Mouse (Mus musculus) T-helper 17 cell (primary cell): ENCODE results near the gene Frmd4a.

Experiments used
- in situ Hi-C, 2 experiments: fragments of 300-600 bp; cut with MboI, MseI; formaldehyde crosslinking; loops; 1 replicate in 1 of 2; 2 replicates in 1 of 2; pipeline ENCODE4 v1.15.1; 2025; ENCODE audit warnings: high pct_unique_total_duplicates in 2 of 2

The Frmd4a gene

DNA sequence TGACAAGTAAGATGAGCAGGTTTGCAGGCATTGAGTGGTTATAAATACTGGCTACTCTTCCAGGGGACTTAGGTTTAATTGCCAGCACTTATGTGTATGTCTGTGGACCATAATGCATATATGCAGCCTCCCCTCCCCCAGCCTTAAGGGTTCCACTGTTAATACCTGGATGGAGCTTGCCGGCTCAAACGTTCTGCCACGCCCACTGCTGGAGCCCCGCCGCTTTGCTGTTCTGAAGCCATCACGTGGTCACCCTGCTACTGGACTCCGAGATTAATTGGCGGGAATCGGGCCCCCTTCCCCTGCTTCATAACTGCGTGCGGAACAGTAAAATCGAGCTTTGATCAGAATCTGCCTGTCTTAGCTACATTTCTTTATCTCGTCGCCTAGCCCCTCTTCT lies 495.1 kb downstream of the Frmd4a start:
- in situ Hi-C loops, result no loop called here

DNA sequence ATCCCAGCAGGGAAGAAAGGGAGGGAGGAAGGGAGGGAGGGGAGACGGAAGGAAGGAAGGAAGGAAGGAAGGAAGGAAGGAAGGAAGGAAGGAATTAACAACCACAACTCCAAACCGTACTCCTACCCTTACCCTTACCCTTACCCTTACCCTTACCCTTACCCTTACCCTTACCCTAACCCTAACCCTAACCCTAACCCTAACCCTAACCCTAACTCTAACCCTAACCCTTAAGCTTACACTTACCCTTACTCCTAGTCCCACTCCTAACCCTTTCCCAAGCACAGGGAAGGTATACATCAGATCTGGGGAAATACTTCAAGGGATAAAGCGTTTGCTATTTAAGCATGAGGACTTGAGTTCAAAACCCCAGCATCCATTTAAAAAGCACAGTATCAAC lies 498.4 kb downstream of the Frmd4a start:
- in situ Hi-C loops, result no loop called here

DNA sequence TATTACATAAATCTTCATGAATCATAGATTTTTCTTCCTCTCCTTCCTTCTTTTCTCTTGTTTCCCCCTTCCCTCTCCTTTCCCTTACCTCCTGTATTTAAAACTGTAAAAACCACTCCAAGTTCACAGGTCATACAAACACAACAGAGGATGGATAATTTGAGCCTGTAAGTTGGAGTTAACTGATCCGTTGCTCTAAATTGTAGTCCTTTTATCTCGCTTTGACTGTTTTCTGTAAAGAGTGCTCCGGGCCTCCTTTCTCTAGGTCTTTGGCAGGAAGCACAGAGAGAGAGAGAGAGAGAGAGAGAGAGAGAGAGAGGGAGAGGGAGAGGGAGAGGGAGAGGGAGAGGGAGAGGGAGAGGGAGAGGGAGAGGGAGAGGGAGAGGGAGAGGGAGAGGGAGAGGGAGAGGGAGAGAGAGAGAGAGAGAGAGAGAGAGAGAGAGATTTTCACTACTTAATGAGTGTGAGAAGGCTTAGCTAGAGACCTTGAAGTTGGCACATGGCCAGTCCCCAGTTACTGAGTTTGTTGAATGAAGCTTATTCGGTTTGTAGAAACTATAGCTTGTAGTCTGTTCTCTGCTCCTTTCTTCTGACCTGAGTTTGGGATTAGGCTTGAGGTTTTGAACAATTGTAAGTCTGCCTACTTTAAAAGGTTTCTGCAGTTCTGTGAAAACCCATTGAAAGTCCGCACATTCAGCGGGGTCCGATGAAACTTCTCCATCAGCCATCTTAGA lies 499.5 kb downstream of the Frmd4a start:
- in situ Hi-C loops, result no loop called here

DNA sequence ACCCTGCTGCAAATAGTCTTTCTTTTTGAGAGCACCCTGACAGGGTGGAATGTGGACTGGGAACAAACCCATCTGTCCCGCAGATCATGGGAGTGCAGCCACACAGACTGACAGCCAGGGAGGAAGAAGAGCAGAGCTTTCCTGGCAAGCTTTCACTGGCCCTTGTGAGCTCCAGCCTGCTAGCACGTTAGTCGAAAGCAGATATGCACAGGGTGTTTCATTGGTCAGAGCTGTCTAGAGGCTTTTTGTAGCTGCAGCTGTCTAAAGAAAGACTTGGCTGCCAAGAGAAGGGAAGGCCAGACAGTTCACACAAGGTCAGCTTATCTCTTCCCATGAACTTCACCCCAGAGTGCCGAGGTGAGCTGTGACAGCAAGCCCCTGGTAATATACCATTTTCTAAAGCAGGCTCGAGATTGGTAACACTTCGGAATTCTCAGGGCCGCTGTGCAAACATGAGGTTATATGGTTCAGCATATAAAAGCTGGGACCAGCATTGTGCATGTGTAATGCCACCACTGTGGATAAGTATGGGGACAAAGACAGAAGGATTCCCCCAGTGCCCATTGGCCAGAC lies 500.1 kb downstream of the Frmd4a start:
- in situ Hi-C loops, result no loop called here

DNA sequence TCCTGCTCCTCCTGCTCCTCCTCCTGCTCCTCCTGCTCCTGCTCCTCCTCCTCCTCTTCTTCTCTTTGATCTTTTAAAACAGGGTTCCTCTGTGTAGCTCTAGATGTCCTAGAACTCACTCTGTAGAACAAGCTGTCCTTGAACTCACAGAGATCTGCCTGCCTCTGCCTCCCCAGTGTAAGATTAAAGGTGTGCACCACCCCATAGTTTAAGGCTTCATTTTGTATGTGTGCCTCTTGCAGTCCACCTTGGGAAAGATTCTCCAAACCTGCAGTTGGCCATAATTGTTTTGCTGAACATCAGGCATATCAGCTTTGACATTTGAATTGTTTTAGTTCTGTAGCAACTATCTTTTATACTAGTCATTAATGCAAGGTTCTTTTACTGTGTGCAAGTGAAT lies 501.0 kb downstream of the Frmd4a start:
- in situ Hi-C loops, result no loop called here

DNA sequence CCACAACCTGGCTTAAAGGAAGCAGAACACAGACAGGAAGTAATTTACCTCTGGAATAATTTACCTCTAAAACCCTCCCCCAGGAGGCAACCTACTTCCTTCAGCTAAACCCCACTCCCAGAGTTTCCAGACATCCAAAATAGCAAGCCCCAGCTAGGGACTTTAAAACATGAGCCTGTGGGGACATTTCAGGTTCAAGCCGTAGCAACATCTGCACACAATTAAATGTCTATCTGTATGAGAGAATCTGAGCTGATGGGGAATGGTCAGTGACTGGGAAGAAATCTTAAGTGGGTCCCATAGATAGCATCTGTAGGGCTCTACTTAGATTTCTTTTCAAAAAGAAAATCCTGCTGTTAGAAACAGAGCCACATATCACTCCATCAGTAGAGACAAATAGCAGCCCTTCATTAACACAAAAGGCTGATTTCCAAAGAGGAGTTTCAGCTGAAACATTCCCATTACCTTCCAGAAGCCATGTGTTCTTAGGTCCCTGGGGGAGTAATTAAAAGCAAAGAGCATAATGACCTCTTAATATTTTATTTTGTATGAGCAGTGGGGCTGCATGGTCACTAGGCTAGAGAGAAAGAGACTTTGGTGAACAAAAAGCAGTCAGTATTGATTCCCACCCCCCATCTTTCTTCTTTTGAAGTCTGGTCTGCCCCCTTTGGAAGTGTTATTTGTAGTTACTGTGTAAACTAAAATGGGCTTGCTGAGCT lies 505.4 kb downstream of the Frmd4a start:
- in situ Hi-C loops, result no loop called here

DNA sequence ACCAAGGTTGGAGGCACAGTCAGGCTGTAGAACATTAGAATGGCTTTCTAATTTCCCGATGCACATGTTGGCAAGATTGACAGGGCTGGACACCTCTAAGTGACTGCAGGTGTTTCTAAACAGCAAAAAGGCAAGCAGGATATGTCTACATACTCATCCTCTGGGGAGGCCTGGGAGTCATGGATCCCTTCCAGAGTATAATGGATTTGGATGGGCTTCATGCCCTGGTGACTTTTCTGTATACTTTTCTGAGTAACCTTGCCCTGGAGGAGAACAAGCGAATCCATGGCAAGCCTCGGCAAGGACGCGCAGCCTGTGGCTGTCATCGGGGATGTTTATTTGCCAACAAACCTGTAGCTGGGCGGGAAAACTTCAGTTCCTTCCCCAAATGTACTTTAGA lies 509.6 kb downstream of the Frmd4a start:
- in situ Hi-C loops, result no loop called here

DNA sequence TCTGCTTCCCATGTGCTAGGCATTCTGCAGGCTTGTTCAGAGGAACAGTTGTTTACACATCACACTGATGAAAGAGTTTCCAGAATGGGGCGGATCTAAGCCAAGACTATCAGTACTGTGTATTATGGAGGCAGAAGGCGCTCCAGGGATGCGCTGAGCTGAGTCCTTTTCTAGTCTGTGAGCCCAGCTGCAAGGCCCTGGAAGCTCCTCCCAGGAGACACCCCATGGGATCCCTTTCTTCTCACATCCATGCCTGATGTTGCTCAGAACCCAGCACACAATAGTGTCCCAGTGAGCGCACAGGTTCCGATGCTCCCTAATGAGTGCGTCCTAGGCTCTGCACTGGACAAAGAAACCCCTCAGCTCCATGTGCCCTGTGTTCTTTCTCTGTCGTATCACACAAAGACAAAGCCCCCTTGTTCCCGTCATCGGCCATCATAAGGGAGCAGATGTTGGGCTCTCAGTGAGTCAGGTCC lies 511.8 kb downstream of the Frmd4a start:
- in situ Hi-C loops, result no loop called here

DNA sequence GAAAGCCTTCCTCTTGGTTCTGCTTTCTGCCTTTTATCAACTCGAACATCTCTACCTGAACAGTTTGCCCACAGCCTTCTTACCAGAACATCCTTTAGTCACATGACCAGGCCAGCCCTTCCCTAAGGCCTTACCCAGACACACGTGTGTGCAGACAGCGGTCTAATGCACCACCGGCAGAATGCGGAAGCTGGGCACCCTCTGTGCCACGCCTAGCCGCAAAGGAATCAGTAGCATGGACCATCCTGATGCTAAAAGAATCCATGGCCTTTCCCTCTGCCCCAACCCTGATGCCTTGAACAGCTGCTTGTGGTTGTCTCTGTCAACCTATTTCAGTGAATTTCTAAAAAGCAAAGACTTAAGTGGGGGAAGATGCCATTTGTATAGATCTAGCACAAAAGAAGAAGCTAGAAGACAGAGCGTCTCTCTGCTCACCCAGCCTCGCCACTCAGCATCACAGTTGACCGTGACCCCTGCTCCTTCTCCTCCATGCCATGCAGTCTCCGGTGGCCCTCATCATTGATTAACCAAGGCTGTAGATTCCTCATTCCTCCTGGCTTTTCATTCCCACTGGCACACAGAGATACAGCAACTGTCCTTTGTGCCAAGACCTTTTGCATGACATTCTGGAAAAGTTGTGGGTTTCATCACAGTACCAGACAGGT lies 514.1 kb downstream of the Frmd4a start:
- in situ Hi-C loops, result no loop called here

DNA sequence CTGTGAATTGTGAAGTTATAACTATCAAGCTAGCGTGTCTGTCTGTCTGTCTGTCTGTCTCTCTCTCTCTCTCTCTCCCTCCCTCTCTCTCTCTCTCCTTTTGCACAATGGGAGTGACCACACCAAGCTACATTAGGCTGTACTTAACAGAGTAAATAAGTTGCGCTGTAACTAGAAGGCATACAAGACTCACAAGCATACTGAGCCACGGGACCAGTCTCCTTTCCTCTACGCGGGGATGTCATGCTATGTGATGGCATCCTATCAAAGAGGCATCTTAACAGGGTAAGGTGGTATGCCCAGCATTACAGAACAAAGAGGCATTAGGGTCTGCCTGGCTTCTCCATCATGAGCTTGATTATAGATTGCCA lies 514.7 kb downstream of the Frmd4a start:
- in situ Hi-C loops, result no loop called here

DNA sequence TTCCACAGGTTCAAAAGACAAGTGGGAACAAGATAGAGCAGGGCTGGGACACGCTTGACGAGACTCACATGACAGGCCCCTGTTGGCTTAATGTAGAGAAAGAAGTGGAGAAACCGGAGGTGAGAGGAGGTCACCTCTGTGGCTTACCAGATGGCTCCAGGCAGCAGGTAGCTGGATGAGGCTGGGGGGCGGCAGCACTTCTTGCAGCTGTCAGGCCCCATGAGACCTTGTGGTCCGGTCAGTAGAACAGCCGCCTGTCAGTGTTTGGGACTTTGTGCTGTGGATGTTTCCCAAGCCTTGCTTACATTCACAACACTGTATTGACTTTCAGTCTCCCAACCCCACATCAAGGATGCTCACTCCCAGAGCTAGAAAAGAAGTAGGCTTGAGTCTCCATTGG lies 515.4 kb downstream of the Frmd4a start:
- in situ Hi-C loops, result no loop called here

DNA sequence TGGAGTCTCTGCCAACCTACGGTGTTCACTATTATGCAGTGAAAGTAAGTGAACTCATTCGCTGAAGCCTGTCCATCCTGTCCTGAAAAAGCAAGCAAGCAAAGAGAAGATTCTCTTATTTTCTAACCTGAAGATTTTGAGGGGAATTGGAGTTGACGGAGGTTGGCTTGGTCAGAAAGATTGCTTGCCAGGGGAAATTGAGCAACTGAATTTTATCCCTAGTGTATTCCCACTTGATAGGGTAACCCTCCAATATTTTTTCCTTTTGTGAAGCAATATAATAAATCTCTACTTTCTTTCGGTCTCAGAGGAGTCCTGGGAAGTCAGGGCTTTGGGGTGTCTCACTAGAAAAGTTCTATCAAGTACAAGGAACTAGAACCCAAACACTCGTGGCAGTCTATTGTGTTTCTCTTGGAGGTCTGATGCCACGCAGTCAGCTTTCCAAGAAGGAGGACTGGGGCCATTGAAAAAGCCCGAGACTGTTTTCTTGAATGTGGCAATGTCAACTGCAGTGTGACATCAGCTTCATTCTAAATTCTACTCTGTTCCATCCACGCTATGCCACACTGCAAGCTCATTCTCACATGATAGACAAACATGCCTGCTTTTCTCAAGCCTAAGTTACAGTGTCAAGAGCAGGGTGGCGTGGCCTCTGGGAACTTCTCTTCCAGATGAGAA lies 517.8 kb downstream of the Frmd4a start:
- in situ Hi-C loops, result no loop called here

DNA sequence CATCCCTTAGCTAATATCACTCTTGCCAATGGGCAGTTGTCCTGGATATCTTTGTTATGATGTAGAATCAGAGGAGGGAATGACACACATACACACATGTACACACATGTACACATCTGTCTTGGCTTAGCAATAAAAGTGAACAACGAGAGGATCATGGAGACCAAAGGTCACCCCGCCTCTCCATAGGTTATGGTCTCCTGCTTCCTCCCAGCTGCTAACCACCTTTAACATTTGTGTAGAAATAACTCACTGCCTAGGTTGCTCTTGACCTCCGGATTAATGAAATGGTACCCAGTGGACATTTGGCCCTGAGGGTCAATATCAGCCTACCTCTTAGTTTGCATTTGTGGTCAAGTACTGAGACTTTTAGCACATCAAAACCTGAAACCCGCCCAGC lies 523.8 kb downstream of the Frmd4a start:
- in situ Hi-C loops, result no loop called here

DNA sequence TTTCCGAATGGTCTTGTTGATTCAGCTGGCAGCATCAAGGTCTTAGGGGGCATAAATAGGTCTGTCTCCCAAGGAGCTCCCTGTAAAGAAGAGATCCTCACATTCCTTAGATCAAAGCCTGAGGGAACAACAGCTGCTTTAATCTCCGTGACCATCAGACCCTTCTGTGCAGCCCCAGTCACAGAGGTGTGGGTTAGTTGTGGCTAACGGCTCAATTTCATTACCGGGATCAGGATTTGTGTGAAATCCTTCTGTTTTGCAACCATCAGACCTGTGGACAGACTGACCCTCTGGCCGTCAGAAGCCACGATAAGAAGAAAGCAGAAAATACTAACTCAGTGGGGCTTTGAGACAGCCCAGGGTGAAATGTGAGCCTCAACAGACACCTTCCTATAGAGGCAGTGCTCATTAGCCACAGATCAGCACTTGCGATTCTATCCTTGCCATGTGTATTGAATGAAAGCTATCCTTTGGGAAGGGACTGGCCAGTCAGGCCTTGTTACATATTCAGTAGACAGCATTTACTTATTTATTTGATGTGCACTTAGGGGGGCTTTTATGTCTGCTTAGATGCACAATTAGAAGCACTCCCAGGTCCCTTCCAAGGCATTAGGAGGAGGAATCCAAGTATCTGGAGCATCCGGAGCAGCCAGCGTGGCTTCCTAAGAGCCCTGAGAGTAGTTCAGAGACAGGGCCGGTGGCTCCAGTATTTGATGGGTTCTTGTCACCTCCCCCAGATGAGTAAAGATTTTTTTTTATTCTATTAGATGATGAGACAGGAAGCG lies 524.5 kb downstream of the Frmd4a start:
- in situ Hi-C loops, result no loop called here

DNA sequence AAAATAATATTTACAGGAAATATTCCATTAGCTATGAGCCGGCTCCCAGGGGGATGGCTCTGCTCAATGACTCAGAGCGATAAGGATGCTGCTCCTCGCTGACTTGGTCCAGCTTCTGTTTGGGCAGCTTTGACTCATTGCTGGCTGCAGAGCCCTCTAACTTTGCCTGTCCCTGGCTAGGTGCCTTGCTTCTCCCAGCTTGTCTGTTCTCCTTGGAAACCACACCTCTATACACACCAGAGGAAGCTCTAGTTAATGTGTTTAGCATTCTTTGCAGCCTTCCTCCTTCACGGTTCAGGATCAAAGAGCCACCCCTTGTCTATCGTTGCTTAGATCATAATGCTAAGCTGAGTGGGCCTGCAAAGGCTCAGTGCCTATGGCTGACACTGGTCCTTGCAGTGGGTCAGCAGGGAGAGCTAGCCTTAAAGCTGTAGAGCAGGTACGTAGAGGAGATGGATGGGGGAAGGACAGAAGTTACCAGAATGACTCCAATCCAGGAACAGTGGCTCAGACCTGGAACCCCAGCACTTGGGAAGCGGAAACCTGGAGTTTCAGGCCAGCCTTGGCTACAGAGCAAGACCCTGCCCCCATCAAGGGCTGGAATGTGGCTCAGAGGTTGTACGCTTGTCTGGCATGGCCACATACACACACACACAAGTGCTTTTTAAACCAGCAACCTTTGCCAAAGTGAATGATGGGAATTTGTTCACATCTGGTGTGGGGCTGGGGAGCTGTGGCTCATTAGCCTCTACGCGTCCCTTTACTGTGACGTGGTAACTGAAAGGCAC lies 525.3 kb downstream of the Frmd4a start:
- in situ Hi-C loops, result no loop called here

DNA sequence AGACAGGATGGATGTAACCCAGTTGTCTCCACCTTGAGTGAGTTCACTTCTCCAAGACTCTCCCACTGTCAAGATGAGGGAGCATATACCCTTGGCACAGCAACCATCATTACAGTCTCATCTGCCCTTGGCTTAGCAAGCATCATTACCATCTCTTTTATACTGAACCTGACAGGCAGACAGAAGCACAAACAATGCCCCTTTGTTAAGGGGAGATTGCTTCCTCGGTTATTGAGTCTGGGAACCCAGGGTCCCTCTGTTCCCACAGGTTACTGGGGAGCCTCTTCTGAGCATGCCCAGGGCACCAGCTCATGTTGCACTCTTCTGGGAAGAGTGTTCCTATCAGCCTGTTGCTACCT lies 525.9 kb downstream of the Frmd4a start:
- in situ Hi-C loops, result no loop called here

DNA sequence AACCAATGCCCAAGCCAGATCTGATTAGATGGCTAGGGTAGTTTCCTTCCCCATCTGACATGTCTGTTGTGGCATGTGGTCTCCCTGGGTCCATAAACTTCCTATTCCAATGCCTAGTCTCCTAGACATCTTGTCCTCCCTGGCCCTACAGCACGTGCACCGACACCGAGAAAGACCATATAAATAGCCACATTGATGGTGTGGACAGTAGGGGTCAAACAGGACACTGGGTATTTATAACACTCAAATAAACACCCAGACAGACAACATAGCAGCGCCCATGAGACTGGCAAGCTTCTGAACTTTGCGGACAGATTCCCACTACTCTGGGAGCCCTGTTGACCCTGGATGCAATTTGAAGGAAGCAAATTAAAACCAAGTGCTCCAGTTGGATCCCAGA lies 526.8 kb downstream of the Frmd4a start:
- in situ Hi-C loops, result no loop called here

DNA sequence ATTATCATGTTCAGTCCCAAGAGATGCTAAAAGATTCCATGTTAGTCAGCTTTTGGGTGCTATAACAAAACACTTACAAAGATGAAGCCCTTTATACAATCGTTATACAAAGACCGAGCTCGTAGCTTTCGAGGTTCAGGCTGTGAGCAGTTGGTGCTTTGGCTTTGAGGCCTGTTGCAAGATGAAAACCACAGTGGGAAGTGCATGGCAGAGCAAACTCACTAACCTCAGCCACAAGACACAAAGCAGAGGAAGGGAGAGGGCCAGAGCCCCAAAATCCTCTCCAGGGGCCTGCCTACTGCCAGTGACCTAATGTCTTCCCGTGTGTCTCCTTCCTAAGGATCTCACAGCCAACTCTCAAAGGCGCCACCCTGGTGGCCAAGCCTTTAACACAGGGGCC lies 527.7 kb downstream of the Frmd4a start:
- in situ Hi-C loops, result no loop called here

DNA sequence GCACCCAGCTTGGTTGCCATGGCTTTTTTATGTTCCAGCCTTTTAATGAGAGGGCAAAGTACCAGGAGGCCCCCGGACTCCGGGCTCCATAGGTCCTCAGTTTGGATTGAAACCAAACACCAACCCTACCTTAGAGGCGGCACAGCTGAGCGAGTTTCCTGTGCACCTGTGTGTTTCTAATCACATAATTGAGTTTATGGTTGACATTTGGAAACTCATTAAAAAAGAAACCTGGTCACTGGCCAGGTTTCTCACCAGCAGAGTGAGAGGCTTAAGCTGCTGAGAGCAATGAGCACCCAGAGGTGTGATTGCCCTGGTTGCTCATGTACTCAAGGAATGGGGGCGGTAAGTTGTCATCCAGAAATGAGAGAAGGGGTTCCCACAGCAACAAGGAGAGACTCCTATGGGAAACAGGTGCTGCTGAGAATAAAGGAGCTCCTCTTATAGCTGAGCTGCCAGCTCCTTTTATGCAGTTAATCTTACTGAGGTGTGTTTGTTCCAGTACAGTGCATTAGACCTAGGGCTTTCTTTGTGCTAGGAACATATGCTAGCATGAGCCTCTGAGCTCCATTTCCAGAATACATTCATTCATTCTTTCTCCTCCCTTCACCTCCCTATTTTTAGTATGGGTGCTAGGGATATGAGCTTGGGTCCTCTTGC lies 529.6 kb downstream of the Frmd4a start:
- in situ Hi-C loops, result no loop called here

DNA sequence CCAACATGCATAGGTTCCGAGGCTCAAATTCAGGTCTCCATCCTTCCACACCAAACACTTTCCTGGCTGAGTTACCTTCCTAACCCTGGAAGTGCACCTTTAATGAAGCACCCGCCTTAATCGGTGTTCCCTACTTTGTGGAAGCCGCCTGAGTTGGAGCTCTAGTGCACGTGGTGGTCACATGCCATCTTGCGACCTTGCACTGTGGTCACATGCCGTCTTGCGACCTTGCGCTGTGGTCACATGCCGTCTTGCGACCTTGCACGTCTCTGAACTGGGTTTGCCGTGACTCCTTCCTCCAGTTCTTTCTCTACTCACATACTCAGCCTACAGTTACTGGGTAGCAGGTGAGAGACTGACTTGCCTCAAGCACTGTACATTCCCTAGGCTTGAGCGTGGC lies 531.8 kb downstream of the Frmd4a start:
- in situ Hi-C loops, result no loop called here
